Mouse (Mus musculus): ENCODE measurements around the gene Ppp1r8.
A peak's percentile ranks its signal among the peaks of the same experiment; 100 is the strongest.

The Ppp1r8 gene

GRCm38 (mm10) chr4:132842970-132843704 is at the start of gene Ppp1r8:
TSS of gene Ppp1r8 (minus strand) at chr4:132843169.
- DNase-seq (ENCODE audit: low spot score) = peak; percentile 71

GRCm38 (mm10) chr4:132884844-132885374 is 41.9 kb upstream of the Ppp1r8 start:
- no peak for DNase-seq (ENCODE audit: low spot score)

DNA sequence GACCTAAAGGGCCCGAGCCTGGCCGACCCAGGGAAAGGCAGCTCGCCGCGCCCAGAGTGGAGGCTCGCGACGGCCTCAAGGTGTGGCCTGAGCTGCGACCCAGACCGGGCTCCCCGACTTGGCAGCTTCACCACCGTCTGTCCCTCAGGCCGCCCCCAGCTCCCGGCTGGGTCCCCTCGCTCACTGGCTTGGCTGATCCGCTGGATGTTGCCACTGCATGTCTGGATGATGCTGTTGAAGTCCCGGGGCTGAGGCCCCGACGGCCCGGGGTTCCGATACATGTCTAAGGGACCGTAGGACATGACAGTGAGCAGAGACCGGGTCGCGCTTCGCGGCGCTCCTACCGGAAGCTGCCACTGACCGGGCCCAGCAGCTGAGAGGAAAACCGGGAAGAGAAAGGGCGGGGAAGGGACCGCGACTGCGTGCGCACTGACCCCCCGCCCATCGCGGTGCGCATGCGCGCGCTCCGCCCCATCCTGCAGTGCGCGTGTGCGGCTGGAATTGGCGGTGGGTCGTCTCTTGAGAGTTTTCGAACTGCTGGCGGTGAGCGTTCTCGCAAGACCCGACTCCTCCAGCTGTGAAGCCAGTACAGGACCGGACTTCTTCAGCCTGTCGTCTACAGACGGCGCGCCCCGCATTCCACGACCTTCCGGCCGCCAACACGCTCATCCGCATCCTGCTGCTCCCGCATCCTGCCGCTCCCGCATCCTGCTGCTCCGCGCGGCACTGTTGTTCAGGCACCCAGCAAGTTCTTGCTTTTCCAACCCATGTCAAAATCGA is 41.3 kb upstream of the Ppp1r8 start, which contains the start of gene Stx12:
Gene Stx12 (minus strand): TSS at position 446 of the 780 bp plus-strand sequence.
- DNase-seq (ENCODE audit: low spot score) = peak; percentile 49

DNA sequence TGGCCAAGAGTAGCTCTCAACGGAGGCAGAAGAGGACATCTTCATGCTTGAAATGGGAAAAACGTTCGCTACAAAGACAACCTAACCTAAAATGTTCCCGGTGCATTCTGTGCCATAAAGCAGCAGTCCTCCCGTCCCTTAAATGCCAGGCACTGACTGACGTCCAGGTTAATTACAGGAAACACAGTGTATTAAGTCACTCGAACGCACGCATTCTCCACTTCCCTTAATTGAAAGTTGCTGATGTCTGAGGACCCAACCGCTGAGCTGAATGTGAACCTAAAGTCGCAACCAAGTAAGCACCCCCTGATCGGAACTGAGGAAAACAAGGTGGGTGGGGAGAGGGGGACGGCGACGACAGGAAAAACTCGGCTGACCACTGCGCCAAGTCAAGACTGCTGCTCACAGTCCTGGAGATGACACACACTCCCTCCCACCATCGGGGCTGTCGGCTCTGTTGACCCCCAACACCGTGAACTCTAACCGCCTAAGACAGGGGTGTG is 40.6 kb upstream of the Ppp1r8 start:
- no peak for DNase-seq (ENCODE audit: low spot score)

DNA sequence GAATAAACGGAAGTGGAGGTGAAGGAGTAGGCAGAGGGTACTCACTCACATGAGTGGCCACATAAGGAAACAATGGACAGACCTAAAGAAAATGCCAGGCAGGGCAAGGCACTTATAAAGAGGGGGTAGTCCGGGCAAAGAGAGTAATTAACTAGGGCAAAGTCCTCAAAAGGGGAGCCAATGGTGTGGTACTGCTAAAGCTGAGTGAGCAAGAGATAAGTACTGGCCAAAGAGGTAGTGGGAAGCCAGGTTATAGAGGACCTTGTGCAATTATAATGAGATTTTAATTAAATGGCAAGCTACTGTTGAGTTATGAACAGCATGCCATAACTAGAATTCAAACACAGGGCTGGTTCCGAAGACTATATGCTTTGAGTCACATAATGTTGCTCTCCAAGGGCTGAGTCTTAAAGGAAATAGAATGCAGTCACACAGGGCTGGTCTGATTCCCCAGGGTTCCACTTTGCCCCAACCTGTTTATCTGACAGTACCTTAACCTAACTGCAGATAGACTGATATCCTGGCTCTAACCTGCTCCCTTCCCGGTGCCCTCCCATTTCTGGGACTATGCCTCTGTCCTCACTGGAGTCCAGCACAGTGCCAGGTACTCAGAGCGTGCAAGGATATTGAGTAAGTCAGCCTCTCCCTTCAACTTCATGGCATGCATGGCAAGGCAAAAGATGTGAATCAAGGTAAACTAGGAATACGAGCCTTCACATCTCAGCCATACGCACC is 31.6 kb upstream of the Ppp1r8 start:
- DNase-seq (ENCODE audit: low spot score) = no peak

GRCm38 (mm10) chr4:132873481-132874362 is 30.8 kb upstream of the Ppp1r8 start:
- DNase-seq (ENCODE audit: low spot score) = no peak

GRCm38 (mm10) chr4:132871116-132871515 is 28.1 kb upstream of the Ppp1r8 start:
- DNase-seq (ENCODE audit: low spot score) = no peak

DNA sequence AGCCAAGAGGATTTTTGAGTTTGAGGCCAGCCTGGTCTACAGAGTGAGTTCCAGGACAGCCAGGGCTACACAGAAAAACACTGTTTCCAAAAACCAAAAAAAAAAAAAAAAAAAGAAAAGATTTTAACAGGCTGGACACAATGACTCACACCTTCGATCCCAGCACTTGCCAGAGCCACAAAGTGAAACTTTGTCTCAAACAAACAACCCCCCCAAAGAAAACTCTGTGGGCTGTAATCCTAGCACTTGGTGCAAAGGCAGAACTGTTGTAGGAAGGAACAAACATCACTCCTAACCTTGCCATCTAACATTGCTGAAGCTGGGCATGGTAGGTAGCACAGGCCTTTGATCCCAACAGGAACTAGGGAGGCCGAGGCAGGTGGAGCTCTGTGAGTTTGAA is 21.9 kb upstream of the Ppp1r8 start:
- DNase-seq (ENCODE audit: low spot score) = no peak

DNA sequence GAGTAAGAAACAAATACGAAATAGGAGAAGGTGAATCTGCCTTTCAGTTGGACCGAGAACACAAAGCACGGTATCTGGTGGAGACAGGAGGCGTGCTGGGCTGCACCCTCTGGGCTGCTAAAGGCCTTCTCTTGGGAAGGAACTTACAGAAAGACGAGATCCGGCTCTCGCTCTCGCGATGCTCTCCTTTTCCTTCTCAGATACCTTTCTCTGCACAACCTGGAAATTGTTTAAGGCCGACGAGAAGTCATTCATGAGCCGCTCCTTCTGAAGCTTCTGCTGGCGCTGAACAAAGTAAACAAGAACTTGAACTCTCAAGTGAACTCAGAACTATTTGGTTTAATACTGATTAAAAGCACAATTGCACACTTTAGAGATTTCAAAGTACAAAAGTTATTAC is 20.0 kb upstream of the Ppp1r8 start:
- DNase-seq (ENCODE audit: low spot score) = no peak

- DNase-seq (ENCODE audit: low spot score) = no peak
Observed at GRCm38 (mm10) chr4:132860880-132861279, 17.9 kb upstream of the Ppp1r8 start.

DNA sequence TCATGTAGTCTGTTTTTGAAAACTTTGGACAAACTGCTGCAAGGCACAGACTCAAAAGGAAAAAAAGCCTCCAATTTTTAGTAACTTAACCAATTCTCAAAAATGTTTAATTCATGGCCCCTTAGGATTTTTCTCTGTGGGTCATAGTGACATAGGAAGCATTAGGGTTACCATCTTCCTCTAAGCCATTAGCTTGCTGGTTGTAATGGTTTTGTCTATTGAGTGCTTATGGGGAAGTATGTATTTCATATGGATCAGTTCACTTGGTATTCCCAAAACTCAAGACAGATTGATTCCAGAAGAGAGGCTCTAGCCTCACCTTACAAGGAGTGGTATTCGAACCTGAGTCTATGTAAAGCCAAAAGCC is 719 bp upstream of the Ppp1r8 start:
- DNase-seq (ENCODE audit: low spot score) = no peak

GRCm38 (mm10) chr4:132842281-132842906 is 575 bp downstream of the Ppp1r8 start:
- no peak for DNase-seq (ENCODE audit: low spot score)

DNA sequence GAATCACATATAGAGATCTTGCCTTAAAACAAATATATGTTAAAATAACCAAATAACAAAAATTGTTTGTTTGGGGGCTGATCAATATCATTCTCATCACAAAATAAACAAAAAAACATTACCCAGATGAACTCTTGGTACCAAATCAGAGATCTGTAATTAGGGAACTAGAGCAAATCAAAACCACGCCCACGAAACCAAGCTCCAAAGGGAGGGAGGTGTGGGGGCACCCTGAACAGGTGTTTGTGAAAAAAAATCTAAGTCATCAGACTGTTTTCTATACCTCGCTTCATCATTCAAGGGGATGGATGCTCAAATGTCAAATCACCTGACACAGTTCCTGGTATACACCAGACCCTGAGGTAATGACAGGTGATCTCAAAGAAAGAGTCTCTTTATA is 1.5 kb downstream of the Ppp1r8 start:
- no peak for DNase-seq (ENCODE audit: low spot score)

DNA sequence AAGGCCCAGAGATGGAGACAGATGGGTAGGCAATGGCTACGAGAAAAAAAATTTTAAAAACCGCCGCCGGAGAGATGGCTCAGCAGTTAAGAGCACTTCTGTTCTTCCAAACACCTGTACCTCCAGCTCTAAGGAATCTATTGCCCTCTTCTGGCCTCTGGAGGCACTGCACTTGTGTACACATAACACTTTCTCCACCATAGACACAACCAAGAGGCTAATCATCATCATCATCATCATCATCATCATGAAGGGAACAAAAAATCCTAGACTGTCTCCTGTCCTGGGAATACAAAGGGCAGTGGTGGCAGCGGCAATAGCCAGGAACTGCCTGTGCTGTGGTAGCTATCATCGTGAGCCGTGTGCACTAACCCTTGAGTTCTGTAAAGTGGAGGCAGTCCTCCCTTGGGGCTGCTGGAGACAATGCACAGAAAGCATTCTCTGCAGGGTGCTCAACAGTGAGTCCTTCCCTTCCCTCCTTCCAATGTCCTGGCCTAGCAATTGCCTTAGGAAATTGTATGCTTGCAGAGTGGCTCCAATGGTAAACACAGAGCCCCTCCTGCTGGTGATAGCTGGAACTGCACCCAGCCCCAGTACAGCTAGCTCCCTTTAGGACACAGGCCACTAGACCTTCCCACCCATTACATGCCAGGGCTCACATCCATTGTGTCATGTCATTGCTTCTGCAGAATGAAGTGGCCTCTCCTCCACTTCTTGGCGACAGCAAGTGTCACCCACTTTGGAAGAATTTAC is 19.2 kb downstream of the Ppp1r8 start:
- no peak for DNase-seq (ENCODE audit: low spot score)

DNA sequence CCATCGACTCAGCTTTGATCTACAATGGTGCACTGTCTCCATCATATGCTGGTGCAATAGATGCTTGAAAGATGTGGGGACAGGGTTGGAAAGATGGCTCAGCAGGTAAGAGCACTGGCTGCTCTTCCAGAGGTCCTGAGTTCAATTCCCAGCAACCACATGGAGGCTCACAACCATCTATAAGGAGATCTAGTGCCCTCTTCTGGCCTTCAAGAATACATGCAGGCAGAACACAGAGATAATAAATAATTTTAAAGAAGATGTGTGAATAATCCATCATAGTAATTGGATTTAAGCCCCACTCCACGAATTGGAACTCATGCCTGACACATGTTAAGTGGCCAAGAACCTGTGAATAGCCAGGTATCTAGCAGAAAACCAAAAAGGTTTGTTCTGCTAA is 24.5 kb downstream of the Ppp1r8 start:
- DNase-seq (ENCODE audit: low spot score) = no peak

GRCm38 (mm10) chr4:132816855-132817254 is 26.1 kb downstream of the Ppp1r8 start:
- no peak for DNase-seq (ENCODE audit: low spot score)

DNA sequence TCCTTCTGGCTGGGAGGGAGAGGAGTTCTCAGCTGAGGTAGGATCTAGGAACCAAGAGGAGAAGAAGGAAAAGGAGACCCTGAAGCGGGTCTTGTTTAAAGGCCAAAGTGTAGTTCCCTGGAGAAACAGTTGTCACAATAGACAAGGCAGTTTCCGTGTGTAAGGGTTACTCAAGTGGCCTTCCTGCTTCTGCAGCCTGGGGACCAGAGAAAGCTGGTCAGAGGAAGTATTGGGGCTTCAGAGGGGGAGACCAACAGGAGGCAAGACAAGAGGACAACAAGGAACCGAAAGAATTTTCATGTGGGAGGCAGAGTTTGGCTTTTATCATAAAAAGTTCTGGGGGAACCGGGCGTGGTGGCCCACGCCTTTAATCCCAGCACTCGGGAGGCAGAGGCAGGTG is 26.6 kb downstream of the Ppp1r8 start:
- DNase-seq (ENCODE audit: low spot score) = no peak

GRCm38 (mm10) chr4:132809621-132810020 is 33.3 kb downstream of the Ppp1r8 start:
- no peak for DNase-seq (ENCODE audit: low spot score)

GRCm38 (mm10) chr4:132807771-132808641 is 35.0 kb downstream of the Ppp1r8 start:
- DNase-seq (ENCODE audit: low spot score) = no peak
